Mouse (Mus musculus): ENCODE data around the gene Oasl2.
"Not testable (repeated sequence)": the region's sequence is repeated elsewhere in the genome, so short reads cannot be mapped to it uniquely, and the experiment has no call there.

The Oasl2 gene

DNA sequence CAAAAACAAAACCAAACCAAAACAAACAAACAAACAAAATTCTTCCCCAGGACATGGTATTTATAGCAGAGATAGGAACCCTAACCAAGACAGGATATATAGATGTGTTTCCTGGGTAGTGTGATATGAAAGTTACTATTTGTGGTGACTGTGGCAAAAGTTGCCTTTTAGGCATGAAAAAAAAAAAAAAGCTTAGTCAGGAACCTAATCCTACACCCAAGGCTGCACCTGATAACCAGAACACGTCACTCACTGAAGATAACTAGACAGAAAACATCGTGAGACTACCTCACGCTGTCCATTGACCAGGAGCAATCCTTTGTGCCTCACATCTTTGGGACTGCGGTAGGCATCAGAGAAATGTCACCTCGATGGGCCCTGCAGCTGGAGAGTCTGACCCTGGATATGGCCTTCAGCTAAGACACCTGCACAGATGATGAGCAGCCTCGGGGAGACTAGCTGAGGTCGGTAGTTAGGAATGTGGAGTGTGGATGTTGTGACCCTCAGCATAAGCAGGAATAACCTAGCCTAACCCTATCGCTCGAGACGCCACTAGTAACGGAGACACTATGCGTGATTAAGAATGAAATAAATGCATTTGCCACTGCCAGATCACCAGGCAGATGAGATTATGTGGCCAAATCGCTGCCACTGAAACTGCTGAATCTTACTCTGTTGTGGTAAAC lies at the start of gene Oasl2:
TSS of gene Oasl2 (plus strand) at position 249 of the 686 bp plus-strand sequence.
- no peak for DNase-seq

GRCm38 (mm10) chr5:114851565-114852236 lies 45.0 kb upstream of the Oasl2 start:
- DNase-seq, result no peak

- DNase-seq, result not testable (repeated sequence)
These were observed 43.4 kb upstream of the Oasl2 start, which contains the start of gene 4930519G04Rik for GRCm38 (mm10) chr5:114853364-114853763. TSS of gene 4930519G04Rik (plus strand) at chr5:114853664.

GRCm38 (mm10) chr5:114858582-114858981 lies 38.2 kb upstream of the Oasl2 start, which contains the start of gene Gm9936:
TSS of gene Gm9936 (minus strand) at chr5:114858682.
- DNase-seq, result no peak

- peak; percentile 64 for DNase-seq
These were observed 37.5 kb upstream of the Oasl2 start for GRCm38 (mm10) chr5:114859253-114859652.

- no peak for DNase-seq
These were observed 35.0 kb upstream of the Oasl2 start for GRCm38 (mm10) chr5:114861730-114862129.

- no peak for DNase-seq
These were observed 31.9 kb upstream of the Oasl2 start for GRCm38 (mm10) chr5:114864813-114865212.

DNA sequence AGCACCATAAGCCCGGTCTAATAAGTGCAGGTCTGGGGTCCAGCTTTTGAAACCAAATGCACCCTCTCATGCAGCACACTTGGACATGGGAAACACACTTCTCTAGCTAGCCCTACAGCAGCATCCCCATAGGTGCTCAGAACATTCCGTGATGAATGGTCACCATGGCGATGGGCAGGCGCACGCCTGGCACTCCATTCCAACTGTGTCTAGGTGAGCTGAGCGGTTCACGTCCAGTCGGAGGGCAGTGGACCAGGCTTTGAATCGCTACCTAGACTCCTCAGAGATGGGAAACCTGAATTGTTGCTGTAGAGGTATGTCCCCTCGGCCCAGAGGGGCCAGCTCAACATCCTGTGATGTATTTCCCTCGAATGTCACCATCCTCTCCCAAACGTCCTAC lies 31.5 kb upstream of the Oasl2 start:
- DNase-seq, result no peak

GRCm38 (mm10) chr5:114875858-114876257 lies 20.9 kb upstream of the Oasl2 start:
- peak; percentile 16 for DNase-seq

GRCm38 (mm10) chr5:114876331-114876730 lies 20.4 kb upstream of the Oasl2 start:
- DNase-seq, result no peak

DNA sequence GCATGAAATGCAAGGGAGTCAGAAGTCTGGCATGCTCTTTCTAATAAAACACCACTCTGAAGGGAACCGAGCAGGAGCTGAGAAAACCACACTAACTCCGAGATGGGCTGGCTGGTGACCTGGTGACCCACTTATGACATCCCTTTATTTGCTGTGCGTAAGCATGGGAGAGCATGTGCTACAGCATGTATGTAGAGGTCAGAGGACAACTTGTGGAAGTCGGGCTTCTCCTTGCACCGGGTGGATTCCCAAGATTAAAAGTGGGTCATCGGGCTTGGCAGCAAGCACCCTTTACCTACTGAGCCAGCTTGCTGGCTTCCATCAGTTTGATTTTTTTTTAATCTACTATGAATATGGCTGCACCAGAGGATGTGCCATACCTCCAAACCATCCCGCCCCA lies 19.2 kb upstream of the Oasl2 start:
- no peak for DNase-seq

- DNase-seq, result no peak
These were observed 17.3 kb upstream of the Oasl2 start for GRCm38 (mm10) chr5:114879399-114879798.

GRCm38 (mm10) chr5:114882319-114882718 lies 14.4 kb upstream of the Oasl2 start:
- not testable (repeated sequence) for DNase-seq

GRCm38 (mm10) chr5:114883022-114883421 lies 13.7 kb upstream of the Oasl2 start:
- DNase-seq, result no peak

DNA sequence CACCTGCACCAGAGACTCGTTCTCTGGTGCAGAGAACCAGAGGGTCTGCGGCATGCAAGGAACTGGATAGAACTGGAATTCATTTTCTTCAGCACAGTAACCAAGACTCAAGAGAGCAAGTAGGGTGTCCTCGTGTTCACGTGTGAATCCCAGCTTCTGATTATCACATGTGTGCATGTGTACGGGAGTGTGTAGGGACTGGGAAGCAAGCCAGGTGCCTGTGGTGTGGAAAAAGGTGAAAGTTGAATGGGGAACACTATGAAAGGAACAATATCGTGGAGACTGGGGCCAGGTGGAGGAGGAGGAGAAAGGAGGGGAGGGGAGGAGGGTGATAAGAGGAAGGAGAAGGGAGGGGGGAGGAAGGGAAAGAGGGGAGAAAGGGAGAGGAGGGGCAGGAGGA lies 9.9 kb upstream of the Oasl2 start:
- no peak for DNase-seq

GRCm38 (mm10) chr5:114888995-114889394 lies 7.7 kb upstream of the Oasl2 start:
- no peak for DNase-seq

GRCm38 (mm10) chr5:114895542-114895941 lies 1.2 kb upstream of the Oasl2 start:
- DNase-seq, result no peak

- peak; percentile 9 for DNase-seq
These were observed 648 bp downstream of the Oasl2 start for GRCm38 (mm10) chr5:114897374-114897793.

GRCm38 (mm10) chr5:114898857-114899256 lies 2.1 kb downstream of the Oasl2 start:
- no peak for DNase-seq

DNA sequence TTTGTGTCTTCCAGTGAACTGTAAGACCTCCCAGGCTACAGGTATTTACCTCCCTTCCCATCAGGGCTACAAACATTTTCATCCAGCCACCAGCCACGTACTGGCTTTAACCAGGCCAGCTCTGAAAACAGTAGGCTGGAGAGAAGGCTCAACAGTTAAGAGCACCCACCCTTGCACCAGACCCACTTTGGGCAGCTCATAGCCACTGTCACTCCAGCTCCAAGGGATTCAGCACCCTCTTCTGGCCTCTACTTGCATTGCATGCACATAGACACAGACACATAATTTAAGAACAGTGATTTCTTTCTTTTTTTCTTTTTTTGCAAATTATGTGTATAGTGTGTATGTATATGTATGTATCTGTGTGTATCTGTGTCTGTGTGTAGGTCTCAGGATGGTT lies 5.7 kb downstream of the Oasl2 start:
- DNase-seq, result peak; percentile 56

DNA sequence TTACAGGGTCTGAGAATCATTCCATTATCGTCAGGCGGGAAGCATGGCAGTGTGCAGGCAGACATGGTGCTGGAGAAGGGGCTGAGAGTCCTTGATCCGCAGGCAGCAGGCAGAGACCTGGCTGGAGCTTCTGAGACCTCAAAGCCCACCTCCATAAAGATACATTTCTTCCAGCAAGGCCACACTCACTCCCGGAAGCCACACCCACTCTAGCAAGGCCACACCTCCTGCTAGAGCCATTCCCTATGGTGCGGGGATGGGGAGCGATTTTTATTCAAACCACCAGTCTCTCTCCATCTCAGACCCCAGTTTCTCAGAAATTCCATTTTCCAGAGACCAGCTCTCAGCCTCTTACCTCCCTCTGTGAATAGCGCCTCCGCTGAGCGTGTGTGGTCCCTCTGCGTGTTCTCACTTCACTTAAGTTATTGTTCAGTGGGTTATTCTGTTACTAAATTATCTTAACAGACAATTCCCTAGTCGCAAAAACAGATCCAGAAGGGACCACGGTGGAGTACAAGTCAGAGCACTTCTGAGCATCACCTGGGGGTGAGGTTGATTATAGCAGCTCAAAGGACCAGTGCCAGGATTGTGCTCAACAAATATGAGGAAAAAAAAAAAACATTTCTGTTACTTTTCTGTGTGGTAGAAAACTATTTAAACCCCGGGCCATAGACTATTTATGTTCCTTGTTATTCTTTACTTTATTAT lies 12.0 kb downstream of the Oasl2 start:
- no peak for DNase-seq

DNA sequence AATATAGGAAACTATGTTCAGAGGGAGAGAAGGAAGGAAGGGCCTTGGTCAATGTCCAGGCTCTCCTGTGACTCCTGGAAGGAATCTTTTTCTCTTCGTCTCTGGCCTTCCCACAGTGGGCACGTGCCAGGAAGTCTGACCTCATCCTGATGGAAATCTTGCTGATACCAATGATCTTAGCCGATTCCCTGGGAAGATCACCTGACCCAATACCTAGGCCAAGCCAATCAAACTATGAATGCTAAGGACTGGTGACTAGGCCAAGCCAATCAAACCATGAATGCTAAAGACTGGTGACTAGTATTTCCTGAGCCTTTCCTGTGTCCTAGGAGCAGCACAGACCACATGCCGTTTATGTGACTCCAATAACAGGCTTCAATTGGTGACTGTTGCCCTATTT lies 16.9 kb downstream of the Oasl2 start:
- DNase-seq, result no peak

DNA sequence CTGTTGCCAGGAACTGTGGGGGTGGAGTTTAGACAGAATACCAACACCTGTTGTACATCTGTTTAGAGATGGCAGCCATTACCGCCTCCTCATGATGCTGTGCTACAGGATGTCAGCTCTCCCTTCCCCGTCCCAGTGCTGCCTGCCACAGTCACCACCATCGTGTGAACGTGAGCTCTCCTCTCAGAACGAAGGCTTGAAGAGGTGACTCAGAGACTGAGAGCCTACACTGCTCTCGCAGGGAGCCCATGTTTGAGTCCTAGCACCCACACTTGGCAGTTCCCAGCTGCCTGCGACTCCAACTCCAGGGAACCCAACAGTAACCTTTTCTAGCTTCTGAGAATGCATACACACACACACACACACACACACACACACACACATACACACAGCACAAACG lies 18.1 kb downstream of the Oasl2 start:
- peak; percentile 35 for DNase-seq

DNA sequence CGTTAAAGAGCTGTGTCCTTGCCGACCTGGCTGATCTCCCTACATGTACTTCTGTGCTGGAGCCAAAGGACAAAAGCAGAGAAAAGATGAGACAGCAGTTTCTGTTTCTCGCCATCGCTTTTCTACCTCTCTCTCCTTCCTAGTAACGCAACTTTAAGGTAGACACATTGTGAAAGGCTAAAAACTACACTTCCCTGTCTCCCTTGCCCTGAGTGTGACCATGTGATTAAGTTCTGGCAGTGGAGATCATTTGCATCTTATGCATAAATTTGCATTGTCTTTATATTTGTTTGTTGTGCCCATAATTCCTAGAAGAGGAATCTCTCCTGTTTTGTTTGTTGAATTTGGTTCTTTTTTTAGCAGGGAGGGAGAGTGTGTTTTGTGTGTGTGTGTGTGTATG lies 19.1 kb downstream of the Oasl2 start:
- no peak for DNase-seq
